Mouse (Mus musculus): ENCODE results near the gene Ecpas.
A peak's percentile ranks its signal among the peaks of the same experiment; 100 is the strongest.

Ecpas gene

DNA sequence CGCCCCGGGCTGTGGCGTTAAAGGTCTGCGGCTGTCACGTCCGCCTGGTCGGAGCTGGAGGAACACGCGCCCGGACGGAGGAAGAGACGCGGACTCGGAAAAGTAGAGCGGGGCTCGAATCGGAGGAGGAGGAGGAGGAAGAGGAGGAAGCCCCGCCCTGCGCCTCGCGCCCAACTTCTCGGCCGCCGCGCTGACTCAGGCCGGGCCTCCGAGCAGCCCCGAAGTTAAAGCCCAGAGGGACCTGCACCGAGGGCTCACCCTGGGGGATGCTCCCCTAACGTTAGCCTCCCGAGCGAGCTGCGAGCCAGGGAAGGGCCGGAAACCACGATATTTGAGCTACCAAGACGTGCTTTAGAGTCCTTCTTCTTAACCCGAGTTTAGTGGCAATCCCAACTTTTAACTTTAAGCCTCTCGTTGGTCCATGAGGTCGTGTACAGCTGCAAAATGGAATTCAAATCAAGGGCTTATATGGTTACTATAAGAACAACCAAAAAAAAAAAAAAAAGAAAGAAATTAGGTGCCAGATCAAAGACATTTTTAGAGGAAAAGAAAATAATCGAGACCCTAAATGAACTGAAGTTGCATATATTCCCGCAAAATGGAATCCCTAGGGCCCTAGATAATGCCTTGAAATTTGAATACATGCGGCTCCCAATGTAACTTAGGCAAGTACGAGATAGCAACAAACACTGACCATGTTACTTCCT, at the start of gene Ecpas:
Gene Ecpas (minus strand): TSS at position 121 of the 707 bp plus-strand sequence.
- DNase-seq (ENCODE audit: low read depth, low spot score), result peak; percentile 71

GRCm38 (mm10) chr4:58961719-58962118, 49.2 kb upstream of the Ecpas start:
- DNase-seq (ENCODE audit: low read depth, low spot score), result no peak

GRCm38 (mm10) chr4:58952630-58953029, 40.1 kb upstream of the Ecpas start:
- no peak for DNase-seq (ENCODE audit: low read depth, low spot score)

- no peak for DNase-seq (ENCODE audit: low read depth, low spot score)
Observed at GRCm38 (mm10) chr4:58948391-58948790, 35.8 kb upstream of the Ecpas start.

GRCm38 (mm10) chr4:58944695-58945094, 32.1 kb upstream of the Ecpas start:
- DNase-seq (ENCODE audit: low read depth, low spot score), result no peak

GRCm38 (mm10) chr4:58944206-58944553, 31.6 kb upstream of the Ecpas start:
- peak; percentile 19 for DNase-seq (ENCODE audit: low read depth, low spot score)

GRCm38 (mm10) chr4:58943420-58944205, 31.1 kb upstream of the Ecpas start, which contains the start of gene Zkscan16:
TSS of gene Zkscan16 (plus strand) at chr4:58943628.
- peak; percentile 68 for DNase-seq (ENCODE audit: low read depth, low spot score)

DNA sequence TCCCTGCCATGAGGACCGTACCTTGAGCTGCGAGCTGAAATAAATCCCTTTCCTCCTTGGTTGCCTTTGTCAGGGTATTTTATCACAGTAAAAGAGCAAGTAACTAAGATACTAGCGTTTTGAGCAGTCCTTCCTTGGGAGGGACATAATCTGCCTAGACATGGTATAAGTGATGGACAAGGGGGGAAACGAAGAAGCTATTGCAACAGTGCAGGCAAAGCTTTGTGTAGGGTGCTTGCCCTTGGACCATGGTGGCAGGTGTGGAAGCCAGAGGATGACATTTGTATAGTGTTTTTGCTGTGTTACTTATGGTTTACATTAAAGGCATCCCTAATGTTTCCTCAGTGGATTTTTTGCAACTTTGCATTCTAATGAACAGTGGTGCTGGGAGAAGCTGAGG, 30.4 kb upstream of the Ecpas start:
- DNase-seq (ENCODE audit: low read depth, low spot score), result no peak

- DNase-seq (ENCODE audit: low read depth, low spot score), result no peak
Observed at GRCm38 (mm10) chr4:58941638-58942037, 29.1 kb upstream of the Ecpas start.

- no peak for DNase-seq (ENCODE audit: low read depth, low spot score)
Observed at GRCm38 (mm10) chr4:58935846-58936245, 23.3 kb upstream of the Ecpas start.

- peak; percentile 57 for DNase-seq (ENCODE audit: low read depth, low spot score)
Observed at GRCm38 (mm10) chr4:58934746-58935476, 22.4 kb upstream of the Ecpas start.

GRCm38 (mm10) chr4:58934308-58934707, 21.8 kb upstream of the Ecpas start:
- DNase-seq (ENCODE audit: low read depth, low spot score), result no peak

DNA sequence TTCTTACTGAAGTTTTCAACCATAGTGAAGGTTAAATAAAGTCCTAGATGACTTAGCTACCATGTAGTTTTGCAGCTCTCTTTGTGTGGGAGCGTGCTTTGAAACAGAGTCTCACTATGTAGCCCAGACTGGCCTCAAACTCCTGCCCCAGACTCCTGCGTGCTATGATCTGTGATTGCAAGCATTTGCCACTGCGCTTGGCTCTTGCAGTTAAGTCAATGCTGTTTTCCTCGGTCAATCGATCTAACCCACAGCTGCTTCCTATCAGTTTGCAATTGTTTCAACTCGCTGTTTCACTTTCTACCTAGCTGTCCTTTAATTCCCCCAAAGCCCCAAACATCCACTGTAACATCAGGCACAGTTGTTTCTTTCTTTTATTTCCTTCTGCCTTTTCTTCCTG, 20.0 kb upstream of the Ecpas start:
- DNase-seq (ENCODE audit: low read depth, low spot score), result no peak

- peak; percentile 30 for DNase-seq (ENCODE audit: low read depth, low spot score)
Observed at GRCm38 (mm10) chr4:58927661-58928060, 15.1 kb upstream of the Ecpas start.

DNA sequence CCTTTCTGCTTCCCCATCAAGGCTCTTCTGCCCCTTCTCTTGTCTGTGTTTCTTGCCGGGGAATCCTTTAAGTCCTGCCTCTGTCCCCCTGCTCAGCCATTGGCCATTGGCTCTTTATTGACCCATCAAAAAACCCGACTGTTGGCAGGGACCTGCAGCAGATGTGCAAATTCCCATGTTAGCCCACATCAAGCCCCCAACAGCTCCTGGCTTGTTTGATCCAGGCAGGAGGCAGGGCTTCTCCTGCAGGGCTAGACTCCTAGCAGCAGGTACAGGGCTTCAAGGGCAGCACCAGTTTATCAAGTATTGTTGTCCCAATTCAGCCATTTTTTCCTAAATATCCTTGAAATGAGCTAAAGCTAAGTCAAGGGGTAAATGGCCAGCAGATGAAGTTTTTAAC, 13.6 kb upstream of the Ecpas start:
- no peak for DNase-seq (ENCODE audit: low read depth, low spot score)

- no peak for DNase-seq (ENCODE audit: low read depth, low spot score)
Observed at GRCm38 (mm10) chr4:58925664-58926063, 13.1 kb upstream of the Ecpas start.

- no peak for DNase-seq (ENCODE audit: low read depth, low spot score)
Observed at GRCm38 (mm10) chr4:58923933-58924332, 11.4 kb upstream of the Ecpas start.

GRCm38 (mm10) chr4:58915081-58915826, 2.7 kb upstream of the Ecpas start:
- DNase-seq (ENCODE audit: low read depth, low spot score), result no peak

DNA sequence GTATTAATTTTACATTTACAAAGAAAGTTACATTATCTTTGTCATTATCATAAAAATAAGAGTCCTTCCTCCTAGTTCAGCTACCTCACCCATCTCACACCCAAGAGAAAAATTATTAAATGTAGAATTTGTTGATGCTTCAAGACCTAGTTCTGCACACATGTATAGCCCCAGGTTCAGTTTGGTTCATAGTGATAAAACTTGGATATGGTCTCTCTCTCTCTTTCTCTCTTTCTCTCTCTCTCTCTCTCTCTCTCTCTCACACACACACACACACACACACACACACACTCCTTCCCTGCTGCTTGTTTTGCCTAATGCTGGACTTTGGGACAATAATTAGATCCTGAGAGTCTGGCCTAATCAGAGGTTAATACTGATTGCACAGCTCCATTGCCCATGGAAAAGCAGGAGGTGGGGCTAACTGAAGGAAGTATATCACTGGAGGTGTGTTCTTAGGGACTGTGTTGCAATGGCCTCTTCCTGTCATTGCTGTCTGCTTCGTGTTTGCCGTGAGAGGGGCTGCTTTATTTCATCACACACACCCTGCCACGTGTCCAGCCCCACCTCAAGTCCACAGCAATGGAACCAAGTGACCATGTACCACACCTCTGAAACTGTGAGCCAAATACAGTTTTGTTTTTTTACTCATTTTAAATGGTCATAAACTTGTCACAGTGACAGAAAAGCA, 932 bp upstream of the Ecpas start:
- DNase-seq (ENCODE audit: low read depth, low spot score), result peak; percentile 9

DNA sequence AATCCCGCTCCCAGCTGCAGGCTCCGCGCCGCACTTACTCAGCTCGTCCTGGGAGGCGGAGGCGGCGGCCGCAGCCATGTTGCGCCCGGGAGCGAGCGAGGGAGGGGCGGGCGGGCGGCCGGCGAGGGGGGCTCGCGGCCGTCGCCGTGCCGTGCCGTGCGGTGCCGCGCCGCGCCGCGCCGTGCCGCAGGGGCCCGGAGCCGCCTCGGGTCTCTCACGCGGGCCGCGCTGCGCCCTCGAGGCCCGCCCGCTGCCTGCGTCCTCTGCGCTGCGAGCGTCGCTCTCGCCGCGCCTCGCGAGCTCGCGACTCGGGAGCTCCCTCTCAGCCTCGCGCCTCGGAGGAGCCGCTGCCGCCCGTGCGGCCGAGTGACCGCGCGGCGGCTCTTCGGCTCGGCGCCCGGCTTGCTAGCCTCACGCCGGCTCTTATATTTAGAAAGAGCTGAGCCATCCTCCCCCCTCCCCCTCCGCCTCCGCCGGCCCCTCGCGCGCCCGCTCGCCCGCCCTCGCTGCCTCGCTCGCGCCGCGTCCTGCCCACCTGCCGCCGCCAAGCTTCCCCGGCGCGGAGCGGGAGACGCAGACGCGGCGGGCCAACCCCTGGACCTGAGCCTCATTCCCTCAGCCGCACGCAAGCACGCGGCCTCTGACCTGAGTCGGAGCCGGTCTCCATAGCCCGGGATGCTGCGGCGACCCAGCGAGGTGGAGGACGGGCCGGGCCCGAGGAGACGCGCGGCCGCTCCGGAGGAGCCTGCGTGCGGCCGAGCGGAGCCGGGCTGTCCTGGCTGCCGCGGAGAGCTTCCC, 519 bp downstream of the Ecpas start:
- peak; percentile 73 for DNase-seq (ENCODE audit: low read depth, low spot score)

Data from CD4-positive, CD25-positive, alpha-beta regulatory T cell, adult 2 months (primary cell).